Mouse (Mus musculus): Measurements from ENCODE around the gene Chl1.

The Chl1 gene

DNA sequence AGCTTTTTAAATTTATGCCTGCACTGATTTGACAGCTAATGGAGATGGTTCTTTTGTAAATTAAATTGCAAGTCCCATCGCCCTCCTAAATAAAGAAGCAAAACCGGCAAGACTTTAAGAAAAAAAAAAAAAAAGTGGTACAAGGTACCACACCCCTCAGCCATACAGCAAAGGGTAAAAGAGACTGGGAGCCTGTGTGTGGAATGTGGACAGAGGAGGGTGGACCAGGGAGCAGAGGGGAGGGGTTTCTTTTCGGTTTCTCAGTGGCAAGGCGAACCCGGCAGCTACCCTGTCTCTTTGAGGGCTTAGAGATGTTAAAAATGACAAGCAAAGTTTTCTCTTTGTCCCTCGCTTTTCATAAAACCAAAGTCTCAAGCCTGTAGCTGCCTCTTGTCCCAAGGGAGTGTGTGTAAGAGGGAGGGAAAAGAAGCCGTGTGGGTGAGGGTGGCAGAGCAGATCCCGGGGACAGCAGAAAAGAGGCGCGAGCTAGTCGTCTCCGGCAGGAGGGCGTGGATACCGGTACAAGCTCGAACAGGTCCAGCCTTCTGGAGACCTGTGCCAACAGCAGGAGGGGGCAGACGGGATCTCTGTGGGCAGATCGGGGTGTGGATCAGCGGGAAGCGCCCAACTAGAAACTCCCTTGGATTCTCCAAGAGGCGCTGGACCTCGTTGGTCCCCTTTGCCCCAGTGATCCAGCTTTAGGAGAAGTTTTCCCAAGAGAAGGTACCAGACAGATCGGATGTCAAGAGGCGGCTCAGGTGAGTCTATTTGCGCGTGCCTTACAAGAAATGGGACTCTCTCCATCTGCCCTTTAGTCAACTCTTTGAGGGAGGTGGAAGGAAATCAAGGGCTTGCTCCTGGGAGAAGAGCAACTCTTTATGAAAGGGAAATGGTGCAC lies at the start of gene Chl1:
TSS of gene Chl1 (plus strand) at position 195 of the 898 bp plus-strand sequence.
- no peak for DNase-seq (ENCODE audit: low spot score)

DNA sequence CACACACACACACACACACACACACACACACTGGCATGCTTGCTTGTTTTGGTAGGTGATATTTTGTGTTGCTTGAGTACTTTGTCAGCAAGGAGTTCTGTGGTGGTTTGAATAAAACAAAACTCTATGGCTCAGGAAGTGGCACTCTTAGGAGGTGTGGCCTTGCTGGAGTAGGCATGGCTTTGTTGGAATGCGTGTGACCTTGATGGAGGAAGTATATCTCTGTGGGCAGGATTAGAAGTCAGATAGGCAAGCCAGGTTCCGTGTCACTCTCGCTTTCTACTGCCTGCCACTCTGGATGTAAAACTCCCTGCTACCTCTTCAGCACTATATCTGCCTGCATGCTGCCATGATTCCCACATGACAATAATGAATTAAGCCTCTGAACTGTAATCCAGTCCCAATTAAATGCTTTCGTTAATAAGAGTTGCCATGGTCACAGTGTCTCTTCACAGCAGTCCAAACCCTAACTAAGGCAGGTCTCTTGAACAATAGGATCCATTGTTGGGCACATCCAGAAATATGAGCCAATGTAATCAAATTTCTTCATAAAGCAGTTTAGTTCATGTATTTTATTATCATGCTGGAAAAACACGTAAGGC lies 44.8 kb upstream of the Chl1 start:
- DNase-seq (ENCODE audit: low spot score): no peak

DNA sequence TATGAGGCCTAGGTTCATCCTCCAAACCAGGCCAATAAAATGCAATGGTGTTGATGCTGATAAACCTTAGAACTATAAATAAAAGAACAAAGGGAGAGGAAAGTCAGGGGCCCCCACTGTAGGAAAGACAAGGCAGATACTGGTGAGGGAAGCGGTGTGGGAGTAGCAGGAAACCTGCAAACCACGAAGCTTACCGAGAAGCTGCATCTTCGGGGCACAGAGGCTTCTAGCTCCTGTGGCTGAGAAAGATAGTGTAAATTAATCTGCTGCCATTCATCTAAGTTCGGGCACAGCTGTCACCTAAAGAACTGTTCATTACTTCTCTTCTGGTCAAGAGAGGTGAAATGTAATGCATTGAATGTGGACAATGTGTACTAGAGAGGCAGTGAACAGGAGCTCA lies 37.1 kb upstream of the Chl1 start:
- DNase-seq (ENCODE audit: low spot score): no peak

DNA sequence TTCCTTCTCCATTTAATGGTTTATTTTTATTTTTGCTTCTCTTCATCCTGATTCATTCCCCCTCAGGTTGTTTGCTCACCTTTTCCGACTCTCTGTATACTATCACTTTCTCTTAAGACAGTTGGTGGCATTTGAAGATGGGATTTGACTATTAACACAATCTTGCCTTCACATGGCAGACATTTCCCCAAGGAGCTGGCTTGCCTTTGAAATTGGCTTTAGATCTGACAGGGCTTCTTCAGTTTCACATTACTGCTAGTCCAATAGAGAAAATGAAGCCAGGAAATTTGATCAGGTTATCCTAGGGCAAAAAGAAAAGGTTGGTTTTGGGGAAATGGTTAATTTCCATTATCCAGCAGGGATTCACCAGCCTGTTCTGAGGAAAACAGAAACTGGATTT lies 23.2 kb upstream of the Chl1 start:
- DNase-seq (ENCODE audit: low spot score): no peak

DNA sequence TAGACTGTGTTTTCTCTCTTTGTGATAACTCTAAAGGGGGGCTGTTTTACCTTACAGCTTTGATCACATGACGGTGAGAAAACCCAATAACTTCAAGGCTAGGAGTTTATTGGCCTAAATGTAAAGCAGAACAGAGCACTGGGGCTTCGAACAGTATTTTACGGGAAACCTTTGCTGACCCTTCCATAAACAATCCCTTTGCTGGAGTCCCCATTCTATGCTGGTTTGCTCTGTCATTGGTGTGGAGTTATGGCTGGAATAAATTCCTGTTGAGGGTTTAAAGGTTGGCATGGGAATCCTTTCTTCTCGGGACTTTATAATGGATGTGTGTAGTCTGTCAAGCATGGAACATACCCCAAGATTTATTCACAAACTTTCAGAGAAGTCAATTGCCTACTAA lies 12.0 kb upstream of the Chl1 start:
- no peak for DNase-seq (ENCODE audit: low spot score)

DNA sequence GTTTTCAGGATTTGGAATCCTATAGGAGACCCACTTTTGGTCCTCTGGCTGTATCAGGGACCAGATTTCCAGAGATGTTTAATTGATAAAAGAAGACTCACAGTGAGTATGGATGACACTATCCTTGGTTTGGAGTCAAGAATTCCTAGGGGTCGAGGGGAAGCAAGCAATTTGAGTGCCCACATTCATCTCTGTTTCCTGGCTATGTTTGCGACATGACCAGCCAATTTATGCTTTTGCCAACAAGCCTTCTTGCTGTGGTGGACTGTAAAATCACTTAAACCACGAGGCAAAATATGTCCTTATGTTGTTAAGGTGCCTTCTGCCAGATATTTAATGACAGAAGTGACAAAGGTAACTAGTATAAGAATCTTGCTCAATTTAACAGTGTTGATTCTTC lies 6.3 kb upstream of the Chl1 start:
- DNase-seq (ENCODE audit: low spot score): no peak

DNA sequence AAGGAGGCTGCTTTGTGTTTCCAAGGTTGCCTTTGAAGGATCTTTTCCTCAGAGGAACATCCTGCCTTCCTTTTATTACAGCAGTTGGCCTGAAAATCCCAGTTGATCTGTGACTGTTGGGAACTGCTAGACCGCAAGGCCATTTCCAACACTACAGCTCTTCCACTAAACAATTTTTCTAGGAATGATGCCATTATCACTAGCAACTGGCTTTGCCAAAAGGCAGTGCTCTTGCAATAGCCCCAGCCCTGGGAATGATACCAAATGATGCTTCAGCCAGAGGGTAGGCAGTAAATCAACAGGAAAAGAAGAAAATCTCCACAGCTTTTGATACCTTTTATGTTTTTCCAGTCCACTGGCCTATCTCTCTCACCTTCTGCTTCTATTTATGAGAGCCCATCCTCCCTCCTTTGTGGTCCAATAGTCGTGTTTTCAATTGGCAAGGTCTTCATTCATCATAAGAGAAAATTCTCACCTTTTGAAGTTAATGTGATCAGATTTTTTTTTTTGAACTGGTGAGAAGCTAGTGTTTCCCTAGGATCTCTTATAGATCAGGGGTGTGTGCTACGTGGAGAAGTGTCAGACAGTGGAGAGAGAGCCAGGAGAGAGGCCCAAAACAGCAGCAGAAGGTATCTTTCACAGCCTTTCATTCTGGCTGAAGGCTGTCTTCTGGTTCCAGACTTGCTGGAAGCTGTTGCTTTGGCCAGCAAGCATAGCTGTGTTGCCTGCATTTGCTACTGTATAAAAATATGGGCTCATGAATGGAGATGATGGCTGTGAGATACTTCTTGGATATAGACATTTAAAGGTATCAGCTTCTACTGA lies 2.4 kb upstream of the Chl1 start:
- DNase-seq (ENCODE audit: low spot score): no peak

DNA sequence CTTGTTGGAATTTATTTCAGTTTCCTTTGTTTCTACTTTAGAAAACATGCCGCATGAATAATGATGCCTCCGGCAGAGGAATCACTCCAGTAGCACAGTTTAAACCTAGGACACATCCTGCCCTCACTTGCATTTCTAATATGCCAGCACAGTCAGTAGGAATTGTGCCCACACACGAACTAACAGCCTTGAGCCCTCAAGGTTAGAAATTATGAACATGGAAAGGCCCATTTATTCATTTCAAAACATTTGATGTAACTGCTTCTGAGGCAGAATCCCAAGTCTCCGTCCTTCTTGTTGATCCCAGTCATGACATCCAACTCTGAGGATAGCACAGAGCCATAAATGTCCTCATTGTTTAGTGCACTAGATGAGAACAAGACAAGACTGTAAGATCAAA lies 790 bp upstream of the Chl1 start:
- DNase-seq (ENCODE audit: low spot score): no peak

DNA sequence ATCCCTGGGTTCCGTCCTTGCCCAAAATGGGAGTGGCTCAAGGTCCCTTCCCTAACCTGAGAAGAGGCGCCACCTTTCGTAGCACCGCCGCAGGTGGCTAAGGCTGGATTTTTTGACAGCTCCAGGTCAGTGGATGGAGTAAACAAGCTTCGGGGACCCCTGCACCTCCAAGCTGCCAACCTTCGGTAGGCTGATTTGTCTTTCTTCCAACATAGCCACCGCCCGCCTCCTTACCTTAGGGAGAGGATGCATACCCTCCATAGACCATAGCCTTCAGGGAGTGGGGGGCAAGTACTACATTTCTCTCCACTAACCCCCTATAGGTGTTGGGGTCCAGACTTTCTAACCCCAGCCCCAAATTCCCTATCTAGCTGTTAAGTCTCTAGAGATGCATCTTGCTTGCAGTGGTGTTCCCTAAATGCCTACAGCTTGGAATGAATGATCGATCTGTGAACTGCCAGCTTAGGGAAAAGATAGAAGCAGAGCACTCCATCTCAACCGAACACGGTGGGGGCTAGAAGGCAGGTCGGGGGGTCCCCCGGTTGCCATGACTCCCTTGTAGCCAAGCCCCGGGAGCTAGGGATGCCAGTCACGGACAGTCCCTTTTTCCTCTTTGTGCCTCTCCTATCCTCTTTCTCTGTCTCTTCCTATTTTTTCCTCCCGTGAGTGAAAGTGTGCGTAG lies 1.0 kb downstream of the Chl1 start:
- DNase-seq (ENCODE audit: low spot score): no peak

DNA sequence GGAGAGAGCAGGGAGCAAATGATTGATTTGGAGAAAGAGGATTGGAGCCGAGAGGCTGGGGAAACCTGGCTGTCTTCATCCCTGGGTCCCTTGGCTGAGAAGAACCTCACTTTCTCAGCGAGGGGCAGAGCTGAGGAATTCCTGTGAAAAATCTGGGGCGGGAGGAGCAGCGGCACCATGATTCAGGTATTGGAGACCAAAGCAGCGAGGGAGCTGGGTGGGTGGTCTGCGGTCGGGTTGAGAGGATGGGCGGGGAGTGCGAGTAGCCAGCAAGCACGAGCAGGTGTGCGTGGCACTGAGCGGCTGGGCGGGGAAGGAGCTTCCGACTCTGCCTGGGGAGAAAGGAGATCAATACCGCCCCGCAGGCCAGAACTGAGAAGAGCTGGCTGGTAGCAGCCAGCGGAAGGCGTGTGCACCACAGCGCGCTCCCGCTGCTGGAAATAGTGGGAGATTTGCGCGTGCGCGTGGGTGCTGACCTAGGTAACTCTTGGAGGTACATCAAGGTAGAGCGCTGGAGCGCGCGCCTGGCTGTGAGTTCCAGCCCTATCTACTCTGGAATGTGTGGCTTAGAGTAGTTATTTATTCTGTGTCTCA lies 1.7 kb downstream of the Chl1 start:
- DNase-seq (ENCODE audit: low spot score): no peak

DNA sequence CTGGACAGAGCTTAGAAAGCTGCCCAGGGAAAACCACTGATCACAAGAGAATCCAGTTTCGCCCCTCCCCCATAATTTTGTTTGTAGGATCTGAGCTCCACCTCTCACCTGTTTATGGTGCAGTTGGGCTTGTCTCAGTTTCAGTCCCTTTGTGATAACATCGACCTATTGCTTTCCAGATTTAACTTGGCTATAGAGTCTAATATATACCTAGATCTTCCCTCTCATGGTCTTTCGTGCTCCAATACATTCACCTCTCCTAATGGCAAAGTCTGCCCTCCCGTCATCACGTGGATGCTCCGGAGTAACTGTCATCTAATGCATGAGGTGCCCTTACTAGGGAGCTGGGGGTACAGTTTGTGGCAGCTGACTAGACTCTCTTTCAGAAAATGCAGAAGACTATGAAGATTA lies 2.5 kb downstream of the Chl1 start:
- DNase-seq (ENCODE audit: low spot score): no peak

DNA sequence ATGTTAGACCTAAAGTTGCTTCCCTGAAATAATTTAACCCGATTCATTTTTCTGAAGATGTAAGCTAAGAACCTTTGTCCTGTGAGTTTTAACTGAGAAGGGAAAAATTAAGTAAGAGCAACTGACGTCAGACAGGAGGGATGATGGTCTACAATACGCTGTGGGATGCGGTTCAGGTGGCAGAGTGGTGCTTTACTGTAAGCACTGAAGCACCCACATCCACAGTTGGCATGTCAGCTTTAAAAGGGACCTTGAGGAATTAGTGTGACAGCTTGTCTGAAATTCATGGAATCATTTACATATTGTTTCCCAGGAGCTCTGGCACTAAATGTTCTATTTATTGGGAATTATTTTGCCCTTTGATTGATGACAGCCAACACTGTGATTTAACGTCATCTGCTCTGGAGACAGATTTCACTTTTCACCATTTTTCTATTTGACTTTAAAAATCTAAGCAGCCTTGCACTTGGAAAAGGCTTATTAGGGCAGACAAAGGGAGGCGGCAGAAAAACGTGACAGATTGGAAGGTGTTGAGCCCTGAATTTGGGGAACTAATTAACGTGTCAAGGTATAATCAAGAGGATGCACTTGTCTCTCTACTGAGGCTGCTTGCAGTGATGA lies 3.3 kb downstream of the Chl1 start:
- DNase-seq (ENCODE audit: low spot score): no peak

DNA sequence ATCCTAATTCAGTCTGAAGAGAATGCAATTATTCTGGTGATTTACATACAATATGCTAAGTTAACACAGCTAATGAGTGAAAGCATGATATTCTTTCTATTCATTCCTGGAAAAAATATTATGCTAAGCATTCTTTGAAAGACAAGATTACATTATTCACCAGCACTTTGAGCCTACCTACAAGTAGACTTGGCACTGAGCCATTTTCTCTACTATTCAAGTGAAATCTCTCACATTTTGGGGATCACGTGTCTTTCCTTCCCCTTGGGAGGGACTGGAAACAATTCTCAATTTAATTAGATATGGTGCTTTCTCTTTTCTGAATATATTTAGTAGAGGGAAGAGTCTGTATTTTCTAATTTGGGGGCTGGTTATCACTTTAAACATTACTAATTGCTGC lies 4.0 kb downstream of the Chl1 start:
- no peak for DNase-seq (ENCODE audit: low spot score)

DNA sequence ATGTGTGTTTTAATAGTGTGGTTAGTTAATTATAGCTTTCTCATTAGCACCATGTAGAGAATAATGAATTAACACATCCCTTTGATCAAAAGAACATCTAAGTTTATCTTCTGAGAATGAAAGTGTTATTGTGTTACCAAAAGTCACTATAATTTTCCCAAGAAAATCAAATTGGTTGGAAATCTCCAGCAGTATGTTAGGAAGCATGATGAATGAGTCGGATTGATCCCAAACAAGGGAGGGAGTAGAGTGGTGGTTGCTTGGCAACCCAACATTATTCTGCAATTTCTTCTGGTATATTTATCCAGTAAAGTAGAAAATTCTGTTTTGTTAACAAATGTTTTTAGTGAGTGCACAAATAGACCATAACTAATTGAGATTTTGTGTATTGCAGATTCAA lies 4.4 kb downstream of the Chl1 start:
- no peak for DNase-seq (ENCODE audit: low spot score)

DNA sequence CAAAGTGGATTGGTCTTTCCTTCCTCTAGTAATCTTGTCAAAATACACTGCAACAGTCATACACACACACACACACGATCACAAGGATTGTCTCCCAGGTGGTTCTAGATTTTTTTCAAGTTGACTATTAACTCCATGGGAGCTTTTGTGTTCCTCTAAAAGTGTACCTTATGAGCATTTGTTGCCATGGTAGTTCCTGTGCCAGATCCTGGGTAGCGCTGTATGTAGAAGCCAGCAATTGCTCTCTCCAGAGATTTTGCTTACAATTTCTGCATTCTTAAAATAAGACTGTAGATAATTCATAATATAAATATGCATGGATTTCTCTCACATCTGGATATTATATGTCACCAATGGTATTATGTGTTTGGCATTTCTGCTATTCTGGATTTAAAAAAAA lies 9.2 kb downstream of the Chl1 start:
- DNase-seq (ENCODE audit: low spot score): no peak

DNA sequence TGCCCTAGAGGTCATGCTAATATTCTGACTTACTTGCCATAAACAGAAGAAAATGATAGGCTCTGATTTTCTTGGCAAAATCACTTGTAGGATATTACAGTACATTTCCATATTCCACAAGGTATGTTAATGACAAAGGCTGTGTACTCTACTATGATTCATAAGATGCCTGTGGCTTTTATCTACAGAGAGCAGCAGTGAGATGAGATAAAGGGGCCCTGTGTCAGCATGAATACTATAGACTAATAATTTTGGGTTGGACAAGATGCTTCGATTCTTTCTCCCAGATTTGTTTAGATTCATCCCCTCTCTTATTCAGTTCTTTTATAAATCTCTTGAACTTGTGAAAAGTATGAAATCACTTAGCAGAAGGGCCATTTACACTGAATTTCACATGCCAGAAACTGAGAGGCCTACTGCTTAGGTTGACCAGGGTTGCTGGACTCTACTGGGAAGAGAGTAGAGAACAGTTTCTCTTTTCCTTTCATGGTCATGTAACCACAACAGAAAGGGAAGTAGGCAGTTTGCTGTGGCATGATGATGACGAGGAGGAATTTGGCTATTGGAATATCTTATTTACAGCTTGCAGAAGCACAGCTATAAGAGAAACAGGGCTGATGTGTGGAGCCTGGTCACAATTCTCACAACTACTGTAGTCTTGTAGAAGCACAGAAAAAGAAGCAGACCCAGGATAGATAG lies 15.1 kb downstream of the Chl1 start:
- no peak for DNase-seq (ENCODE audit: low spot score)

DNA sequence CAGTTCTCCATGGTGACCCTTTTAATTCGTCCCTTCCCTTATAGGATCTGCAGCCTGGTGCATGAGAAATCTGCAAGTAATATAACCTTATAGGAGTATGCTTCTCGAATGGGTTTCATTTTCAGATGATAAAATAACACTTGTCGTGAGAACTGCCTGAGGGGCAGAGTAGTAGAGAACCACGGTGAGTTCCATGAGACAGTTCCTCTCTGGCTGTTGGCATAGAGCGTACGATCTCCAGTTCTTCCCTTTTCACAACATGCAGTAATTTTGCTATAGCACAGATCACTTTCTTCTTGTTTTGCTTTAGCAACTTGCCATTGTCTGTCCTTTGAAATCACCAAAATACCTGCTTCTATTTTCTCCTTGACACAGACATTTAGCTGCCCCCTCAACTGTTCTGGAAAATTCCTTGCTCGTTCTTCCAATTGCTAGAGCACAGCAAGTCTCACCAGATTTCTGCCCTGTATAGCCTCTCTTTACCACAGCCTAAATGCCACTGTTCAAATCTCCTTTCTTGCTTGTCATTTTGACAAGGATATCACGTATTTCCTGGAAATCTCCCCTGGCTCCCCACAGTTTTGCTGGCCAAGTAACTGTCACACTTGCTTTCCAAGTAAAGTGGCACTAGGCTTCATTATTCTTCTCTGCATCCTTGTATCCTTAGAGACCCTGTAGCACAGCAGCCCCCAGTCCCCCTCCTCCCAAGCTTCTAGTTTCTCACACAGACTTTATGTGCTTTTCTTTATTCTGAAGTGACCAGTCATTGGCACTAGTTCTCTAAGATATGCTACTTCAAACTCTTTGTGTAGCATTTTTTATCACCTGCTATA lies 16.8 kb downstream of the Chl1 start:
- DNase-seq (ENCODE audit: low spot score): no peak

DNA sequence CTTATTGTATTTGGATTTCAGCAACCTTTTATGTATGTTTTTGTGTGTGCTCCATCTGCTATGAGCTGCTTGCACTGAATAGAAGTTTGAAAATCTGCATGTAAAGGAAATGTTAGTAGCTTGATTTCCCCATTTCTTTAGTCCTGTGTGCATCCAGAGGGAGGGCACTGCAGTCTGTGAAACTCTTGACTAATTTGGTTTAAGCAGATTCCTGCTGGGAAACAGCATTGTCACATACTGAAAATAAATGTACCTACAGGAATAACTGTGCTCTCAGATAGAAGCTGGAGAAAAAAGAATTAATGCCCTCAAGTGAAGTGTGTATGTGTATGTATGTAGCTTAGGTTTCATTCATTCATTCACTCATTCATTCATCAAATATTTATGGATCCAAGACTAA lies 22.7 kb downstream of the Chl1 start:
- no peak for DNase-seq (ENCODE audit: low spot score)

DNA sequence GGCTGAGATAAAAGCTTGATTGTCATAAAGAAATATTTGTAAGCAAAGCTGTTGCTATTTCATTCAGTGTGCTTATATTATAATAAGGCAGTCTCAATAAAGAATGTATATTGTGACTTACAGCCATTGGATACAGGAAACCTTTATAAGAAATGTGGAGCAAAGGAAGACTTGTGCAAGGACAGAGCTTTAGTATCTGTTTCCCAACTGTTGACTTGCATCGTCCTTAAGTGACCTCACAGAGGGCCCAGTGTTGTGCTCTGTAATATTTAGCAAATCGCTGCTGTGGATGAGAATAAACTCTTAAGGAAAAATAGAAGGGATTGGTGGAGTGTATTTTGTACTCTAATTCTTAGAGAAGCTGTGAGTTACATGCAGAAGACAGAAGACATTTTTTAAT lies 23.6 kb downstream of the Chl1 start:
- DNase-seq (ENCODE audit: low spot score): no peak

DNA sequence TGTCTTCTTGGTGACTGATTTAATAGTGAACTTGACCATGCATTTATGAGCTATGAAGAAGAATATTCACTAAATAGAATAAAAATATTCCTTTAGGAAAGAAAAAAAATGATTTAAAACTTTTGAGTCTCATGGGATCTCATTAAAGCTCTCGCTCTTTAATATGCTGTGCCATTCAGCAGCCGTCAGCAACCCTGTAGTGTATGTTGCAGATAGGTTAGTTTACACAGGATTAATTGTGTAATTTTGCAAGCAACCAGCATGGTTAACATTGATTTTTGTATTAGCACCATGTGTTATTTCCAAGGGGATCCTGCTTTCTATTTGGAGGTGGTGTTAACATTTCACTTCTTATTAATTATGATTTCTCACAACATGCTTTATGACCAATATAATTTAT lies 32.2 kb downstream of the Chl1 start:
- DNase-seq (ENCODE audit: low spot score): no peak
